ENCODE assay signal across 8 mouse cellular contexts in genomic region chr14:75131324-75131935, GRCm38 (mm10). TPM values are rescaled to one million over a fixed set of nuclear protein-coding genes. Genes with fewer than 3 reads are reported as not detected.
DNase-seq lines count a peak whose midpoint lies in the region; ATAC-seq and TF ChIP-seq lines count a peak whose summit lies in the region.

No protein-coding gene starts in this region.

- H3K9me3 ChIP-seq in limb, embryonic 10.5 days (replicated peaks): no peaks in the 10 kb centered on the region
- H3K9me3 ChIP-seq in neural tube, embryonic 14.5 days (ENCODE audit: control insufficient read depth, low read length): no peaks in the 10 kb centered on the region

- H3K4me2 ChIP-seq in neural tube, embryonic 14.5 days (ENCODE audit: low read depth, low read length): peak overlapping the region; percentile 78

- H3K4me1 ChIP-seq in cerebellum, adult 2 months (ENCODE audit: control insufficient read depth, insufficient read depth, low read length): no peaks in the 10 kb centered on the region
- H3K4me1 ChIP-seq in limb, embryonic 10.5 days: peaks cover 10% of the 10 kb centered on the region; the same call in 1 of the 2 replicates
- H3K4me1 ChIP-seq in neural tube, embryonic 14.5 days (ENCODE audit: control insufficient read depth, insufficient read depth, low read length): 0 out of 2 replicates have a peak, but pooled peaks cover 3% of the 10 kb centered on the region

- TF ChIP-seq POLR2A in cerebellum, adult 2 months (IDR thresholded peaks at IDR 0.05; ENCODE audit: borderline replicate concordance, insufficient read depth, low read length): no peak

- DNase-seq in cerebellum, adult 2 months: no peak
- DNase-seq in cerebellum, adult 11 months: no peak
- DNase-seq in spleen, postnatal 36 days (ENCODE audit: low spot score in 2 of 2): peak; percentile 8 to 22
- no peak for DNase-seq in spleen, postnatal 4 days (ENCODE audit: low spot score in 2 of 2)
- DNase-seq in limb, embryonic 10.5 days (ENCODE audit: low spot score): no peak
- no peak for DNase-seq in adrenal gland, postnatal 25 days
- no peak for DNase-seq in c-Kit-positive CD71-positive TER-119-positive erythroid progenitor cells, embryonic 14.5 days (ENCODE audit: low spot score)

- no peak for TF ChIP-seq CTCF in cerebellum, adult 2 months (IDR thresholded peaks at IDR 0.05; ENCODE audit: borderline replicate concordance, insufficient read depth, low read depth, low read length)

- no peaks in the 10 kb centered on the region for H3K27me3 ChIP-seq in cerebellum, adult 2 months (ENCODE audit: control insufficient read depth, insufficient read depth, low read length)
- H3K27me3 ChIP-seq in limb, embryonic 10.5 days (ENCODE audit: low read depth, poor library complexity, severe bottlenecking): no peaks in the 10 kb centered on the region; the same call in 1 of the 2 replicates
- peaks cover 2% of the 10 kb centered on the region; the same call in 1 of the 2 replicates for H3K27me3 ChIP-seq in neural tube, embryonic 14.5 days (ENCODE audit: control insufficient read depth, insufficient read depth, low read length)

- WGBS in cerebellum, adult 2 months: 8% methylated on average over 12 of the region's 12 CpGs
- 5% methylated on average over 12 of the region's 12 CpGs for WGBS in limb, embryonic 10.5 days
- 6% methylated on average over 12 of the region's 12 CpGs for WGBS in neural tube, embryonic 14.5 days

- H3K36me3 ChIP-seq in limb, embryonic 10.5 days: no peaks in the 10 kb centered on the region
- no peaks in the 10 kb centered on the region for H3K36me3 ChIP-seq in neural tube, embryonic 14.5 days (ENCODE audit: control insufficient read depth, insufficient read depth, low read length)

- 0 out of 2 replicates have a peak, but pooled peaks have one; percentile 6 for ATAC-seq in neural tube, embryonic 14.5 days (ENCODE audit: low read depth)

- peak overlapping the region; percentile 59 for H3K4me3 ChIP-seq in cerebellum, adult 2 months (replicated peaks; ENCODE audit: insufficient read depth, low read depth, low read length)
- H3K4me3 ChIP-seq in limb, embryonic 10.5 days: peak overlapping the region; percentile 69
- peak overlapping the region; percentile 53 for H3K4me3 ChIP-seq in neural tube, embryonic 14.5 days (ENCODE audit: low read depth, low read length)

- H3K27ac ChIP-seq in cerebellum, adult 2 months (ENCODE audit: insufficient read depth, low read length): no peak overlapping the region
- peak overlapping the region; percentile 85; the same call in 1 of the 2 replicates for H3K27ac ChIP-seq in limb, embryonic 10.5 days
- H3K27ac ChIP-seq in neural tube, embryonic 14.5 days (ENCODE audit: low read depth, low read length): no peak overlapping the region

- no peak overlapping the region for H3K9ac ChIP-seq in neural tube, embryonic 14.5 days (replicated peaks; ENCODE audit: low read depth, low read length)

RNA-seq across cellular contexts. Expression of gene Lcp1, which starts 0.5 kb away (rescaled TPM):
- polyA plus RNA-seq in cerebellum, adult 2 months (2012; rRNA removed): 8.1 and 9.1 TPM in 2 replicates
- polyA plus RNA-seq in limb, embryonic 10.5 days (2016; fragmentation: Nextera tagmentation; extraction: Ambion mirVana): 20.4 and 20.9 TPM in 2 replicates
- 8.3 and 18.9 TPM in 2 replicates for polyA plus RNA-seq in neural tube, embryonic 14.5 days (2014; fragmentation: Nextera tagmentation; extraction: Ambion mirVana)
- total RNA-seq in adrenal gland, postnatal 25 days (2021): 8.9 and 11.1 TPM in 2 replicates

RNA-seq across cellular contexts. Expression of gene Lrrc63, which starts 0.7 kb away (rescaled TPM):
- 0.03 TPM in 1 of 2 replicates, not detected in the other for polyA plus RNA-seq in cerebellum, adult 2 months (2012; rRNA removed)
- polyA plus RNA-seq in limb, embryonic 10.5 days (2016; fragmentation: Nextera tagmentation; extraction: Ambion mirVana): 0.05 and 0.08 TPM in 2 replicates
- polyA plus RNA-seq in neural tube, embryonic 14.5 days (2014; fragmentation: Nextera tagmentation; extraction: Ambion mirVana): not detected in 2 replicates
- not detected in 2 replicates for total RNA-seq in adrenal gland, postnatal 25 days (2021)

Comparison
In these comparisons a context has a peak if more than half of its experiments do, and no peak if none do; other contexts are left out.
1. DNase-seq: peak in spleen, postnatal 36 days (2 of 2); none in cerebellum, adult 2 months (0 of 2), cerebellum, adult 11 months (single experiment), spleen, postnatal 4 days (0 of 2), limb, embryonic 10.5 days (single experiment), adrenal gland, postnatal 25 days (single experiment) and c-Kit-positive CD71-positive TER-119-positive erythroid progenitor cells, embryonic 14.5 days (single experiment).
2. Peak in every context shown above with its lines, with median percentiles within 50 percentile points of each other: H3K4me3 ChIP-seq.